Mouse (Mus musculus) liver (tissue): Measurements from ENCODE around the gene Pzp.

ENCODE experiments used
- DNase-seq: peaks from one replicate; pipeline ENCODE4 v3.0.0-alpha.2; 2020; ENCODE audit warnings: mixed read lengths

The Pzp gene

GRCm38 (mm10) chr6:128436356-128437005, 90.0 kb downstream of the Pzp start:
- DNase-seq: no peak

- peak; percentile 35 for DNase-seq
Observed at GRCm38 (mm10) chr6:128435474-128435873, 91.0 kb downstream of the Pzp start.
